Mouse (Mus musculus) stomach, embryonic 16.5 days (tissue): ENCODE data around the gene Ighmbp2. TPM values are rescaled to one million over a fixed set of nuclear protein-coding genes. Genes with fewer than 3 reads are reported as not detected.

Experiments used
- ATAC-seq: fragments of 200-750 bp; cut with Nextera tagmentation; 2 replicates; pipeline ENCODE4 v1.8.0; 2017; ENCODE audit warnings: moderate number of reproducible peaks, moderate TSS enrichment; ENCODE audit not compliant: insufficient read depth, low FRiP score
- H3K27ac ChIP-seq: fragments of 300-500 bp; sonication (generic); 2 replicates; pipeline ENCODE4 v1.5.1; 2014; ENCODE audit warnings: low read length
- H3K27me3 ChIP-seq: fragments of 300-500 bp; sonication (generic); 2 replicates; pipeline ENCODE4 v1.6.1; 2014; ENCODE audit warnings: low read length, control low read depth, mixed read lengths; ENCODE audit not compliant: control insufficient read depth, insufficient read depth
- H3K36me3 ChIP-seq: fragments of 300-500 bp; sonication (generic); 2 replicates; pipeline ENCODE4 v1.6.1; 2014; ENCODE audit warnings: low read length; ENCODE audit not compliant: control insufficient read depth, insufficient read depth
- H3K4me1 ChIP-seq: fragments of 300-500 bp; sonication (generic); 2 replicates; pipeline ENCODE4 v1.6.1; 2014; ENCODE audit warnings: low read length, control low read depth, mixed read lengths; ENCODE audit not compliant: control insufficient read depth, insufficient read depth
- H3K4me2 ChIP-seq: fragments of 300-500 bp; sonication (generic); 2 replicates; pipeline ENCODE4 v1.6.1; 2014; ENCODE audit warnings: low read depth, low read length, mixed read lengths
- H3K4me3 ChIP-seq: fragments of 300-500 bp; sonication (generic); replicated peaks from 2 replicates; pipeline ENCODE4 v1.5.1; 2014; ENCODE audit warnings: mild to moderate bottlenecking, low read length
- H3K9ac ChIP-seq: fragments of 300-500 bp; sonication (generic); 2 replicates; pipeline ENCODE4 v1.6.1; 2014; ENCODE audit warnings: low read length
- H3K9me3 ChIP-seq: fragments of 300-500 bp; sonication (generic); replicated peaks from 2 replicates; pipeline ENCODE4 v1.6.1; 2016; ENCODE audit warnings: low read length, control low read depth; ENCODE audit not compliant: control insufficient read depth
- WGBS: fragments of 180-500 bp; shearing (Covaris S2); extraction: QIAGEN DNeasy Blood & Tissue Kit; methylation state at CpG from one replicate; pipeline ENCODE4 v1.1.7; 2014; 5-methylcytosine and 5-hydroxymethylcytosine counted together
- polyA plus RNA-seq: library from polyadenylated mRNA; unstranded; fragments of >200 nt; fragmentation: Nextera tagmentation; extraction: Ambion mirVana; gene quantifications from 2 replicates; pipeline ENCODE4 v1.2.1, GENCODE M21; 2015

The Ighmbp2 gene
- polyA plus RNA-seq, 1 experiment from 2014 or later: 8.2 TPM

DNA sequence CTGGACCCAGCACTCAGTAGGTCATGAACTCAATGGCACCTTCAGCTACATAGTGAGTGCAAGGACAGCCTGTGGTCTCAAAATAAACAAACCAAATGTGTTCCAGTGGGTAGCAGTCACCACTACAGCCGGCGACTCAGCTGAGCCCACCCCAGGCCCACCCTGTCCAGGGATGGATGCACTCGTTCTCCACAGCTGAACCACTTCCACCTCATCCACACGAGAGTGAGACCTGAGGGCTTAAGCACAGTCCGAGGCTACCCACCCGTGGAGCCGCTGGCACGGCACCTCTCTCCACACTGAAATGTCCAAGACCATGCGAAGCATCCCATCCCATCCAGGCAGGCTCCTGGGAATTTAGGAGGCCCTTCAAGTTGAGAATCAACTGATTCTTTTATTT is 13.5 kb downstream of the Ighmbp2 start:
- ATAC-seq: no peak
- Histone ChIP-seq H3K4me2 (no peak overlapping the region), H3K4me1 (no peaks in the 10 kb centered on the region), H3K27ac (no peak overlapping the region), H3K9ac (no peak overlapping the region), H3K27me3 (no peaks in the 10 kb centered on the region), H3K4me3 (no peak overlapping the region), H3K9me3 (no peaks in the 10 kb centered on the region), H3K36me3 (peaks cover 23% of the 10 kb centered on the region)
- 96% methylated on average over 9 of the region's 9 CpGs for WGBS

DNA sequence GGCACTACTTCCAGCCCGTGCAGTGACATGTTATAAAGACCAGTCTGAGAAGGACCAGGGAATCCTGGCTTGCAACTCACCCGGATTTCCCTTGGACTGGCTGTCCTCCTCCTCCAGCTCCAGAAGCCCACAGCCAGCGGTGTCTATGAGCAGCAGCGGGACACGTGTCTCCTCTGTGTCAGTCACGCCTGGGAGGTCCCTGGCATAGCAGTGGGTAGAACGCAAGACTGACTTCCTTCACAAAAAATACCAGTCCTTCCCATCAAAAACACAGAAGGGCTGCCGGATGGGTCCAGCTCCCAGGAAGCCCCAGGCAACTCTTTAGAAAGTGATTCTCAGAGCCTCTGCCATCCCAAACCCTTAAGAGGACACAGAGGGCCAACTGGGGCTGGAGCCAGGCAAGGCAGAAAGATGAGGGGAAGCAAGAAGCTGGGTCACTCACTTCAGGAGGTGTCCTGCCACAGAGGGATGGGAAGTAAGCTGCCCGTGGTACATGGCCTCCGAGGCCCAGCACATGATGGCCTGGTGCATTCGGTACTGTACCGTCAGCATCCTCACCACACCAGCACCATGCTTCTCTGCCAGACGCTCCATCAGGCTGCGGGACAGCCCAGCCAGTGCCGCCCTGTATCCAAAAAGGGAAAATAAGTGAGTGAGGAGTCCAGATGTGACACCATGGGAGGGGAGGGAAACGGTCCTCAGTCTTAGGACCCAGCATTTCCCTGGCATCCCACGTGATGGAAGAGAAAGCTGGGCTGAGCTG is 14.4 kb downstream of the Ighmbp2 start:
- no peak for ATAC-seq
- H3K27me3 ChIP-seq: no peaks in the 10 kb centered on the region
- 94% methylated on average over 17 of the region's 17 CpGs for WGBS
- peaks cover 23% of the 10 kb centered on the region for H3K36me3 ChIP-seq
- no peak overlapping the region for H3K4me2 ChIP-seq
- H3K9ac ChIP-seq: no peak overlapping the region
- no peak overlapping the region for H3K4me3 ChIP-seq
- H3K4me1 ChIP-seq: no peaks in the 10 kb centered on the region
- no peaks in the 10 kb centered on the region for H3K9me3 ChIP-seq
- no peak overlapping the region for H3K27ac ChIP-seq

DNA sequence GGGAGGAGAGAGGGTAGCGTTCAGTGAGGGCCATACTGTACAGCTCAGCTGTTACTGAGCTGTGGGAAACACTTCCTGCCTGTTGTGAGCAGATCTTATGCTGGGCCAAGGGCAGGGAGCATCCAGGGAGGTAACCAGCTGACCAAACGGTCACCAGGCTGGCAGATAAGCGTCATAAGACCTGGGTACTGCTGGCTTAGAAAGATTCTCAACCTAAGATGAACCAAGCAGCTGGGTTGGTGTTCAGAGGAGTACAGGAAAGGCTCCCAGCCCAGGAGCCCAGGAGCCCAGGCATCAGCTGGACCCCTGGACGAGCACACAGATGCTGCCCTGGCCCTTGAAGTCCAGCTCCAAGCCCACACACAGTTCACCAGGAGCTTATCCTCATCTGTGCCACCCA is 15.5 kb downstream of the Ighmbp2 start:
- H3K36me3 ChIP-seq: peaks cover 23% of the 10 kb centered on the region
- 90% methylated on average over 4 of the region's 4 CpGs for WGBS

DNA sequence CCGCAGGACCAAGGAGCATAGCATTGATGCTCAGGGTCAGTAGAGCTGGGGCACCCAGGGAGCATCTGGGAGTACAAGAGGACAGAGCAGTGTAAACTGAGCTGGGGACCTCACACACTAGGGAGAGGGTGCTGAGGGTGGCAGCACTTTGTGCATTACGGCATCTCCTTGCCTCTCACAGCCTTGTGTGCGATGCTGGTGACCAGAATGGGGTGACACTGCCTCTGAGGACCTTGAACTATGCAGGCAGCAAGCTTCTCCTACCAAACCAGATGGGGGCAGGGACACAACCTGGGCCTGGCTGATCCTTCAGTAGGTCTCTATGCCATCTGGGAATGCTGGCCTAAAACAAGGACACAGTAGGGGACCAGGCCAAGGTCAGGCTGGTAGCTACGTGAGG is 16.1 kb downstream of the Ighmbp2 start:
- Histone ChIP-seq H3K27me3 (no peaks in the 10 kb centered on the region), H3K4me1 (no peaks in the 10 kb centered on the region), H3K27ac (no peak overlapping the region), H3K9me3 (no peaks in the 10 kb centered on the region), H3K9ac (no peak overlapping the region), H3K4me2 (no peak overlapping the region), H3K4me3 (no peak overlapping the region), H3K36me3 (peaks cover 27% of the 10 kb centered on the region)
- ATAC-seq: no peak
- 97% methylated on average over 4 of the region's 4 CpGs for WGBS

More for the DNA sequence above, 15.5 kb downstream of the Ighmbp2 start:
- Histone ChIP-seq H3K9ac (no peak overlapping the region), H3K4me3 (no peak overlapping the region), H3K4me2 (no peak overlapping the region), H3K9me3 (no peaks in the 10 kb centered on the region), H3K4me1 (no peaks in the 10 kb centered on the region), H3K27me3 (no peaks in the 10 kb centered on the region), H3K27ac (no peak overlapping the region)
- ATAC-seq: no peak

DNA sequence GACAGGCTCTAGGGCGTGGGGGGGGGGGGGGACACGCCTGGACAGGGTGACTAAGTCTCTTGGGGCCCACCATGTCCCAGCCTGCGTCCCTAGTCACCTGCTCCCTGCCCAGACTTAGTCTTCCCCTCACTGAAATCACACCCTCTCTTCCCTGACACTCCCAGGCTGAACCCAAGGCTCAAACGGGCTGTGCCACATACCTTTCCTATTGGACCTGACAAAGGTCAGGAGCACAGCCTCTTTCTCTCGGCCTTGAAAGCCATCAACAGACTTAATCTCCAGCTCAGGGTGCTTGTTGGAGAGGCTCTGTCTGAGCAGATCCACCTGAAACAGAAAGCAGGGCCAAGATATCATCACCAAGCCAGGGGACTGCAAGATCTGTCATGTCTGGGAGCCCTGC is 16.7 kb downstream of the Ighmbp2 start:
- no peaks in the 10 kb centered on the region for H3K9me3 ChIP-seq
- no peak for ATAC-seq
- no peak overlapping the region for H3K4me3 ChIP-seq
- no peak overlapping the region for H3K4me2 ChIP-seq
- H3K4me1 ChIP-seq: no peaks in the 10 kb centered on the region
- WGBS: 76% methylated on average over 5 of the region's 5 CpGs
- no peaks in the 10 kb centered on the region for H3K27me3 ChIP-seq
- H3K9ac ChIP-seq: no peak overlapping the region
- H3K36me3 ChIP-seq: peaks cover 28% of the 10 kb centered on the region
- no peak overlapping the region for H3K27ac ChIP-seq

DNA sequence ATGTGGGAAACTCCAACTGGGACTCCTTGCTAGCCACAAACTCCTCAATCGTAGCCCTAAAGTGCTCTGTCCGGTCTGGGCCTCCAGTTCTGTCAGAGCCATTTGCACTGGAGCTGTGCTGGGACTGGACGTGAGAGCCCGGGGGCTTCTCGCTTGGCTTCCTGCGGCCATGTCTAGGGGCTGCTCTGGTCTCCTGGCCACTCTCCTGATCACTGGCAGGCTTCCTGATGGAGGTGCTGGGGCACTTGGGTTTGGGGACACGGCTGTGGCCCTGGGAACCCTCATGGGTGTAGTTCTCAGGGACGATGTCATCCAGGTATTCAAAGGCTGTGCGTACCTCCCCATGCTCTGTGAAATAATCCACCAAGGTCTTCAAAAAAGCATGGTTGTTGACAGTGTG is 17.6 kb downstream of the Ighmbp2 start:
- H3K4me3 ChIP-seq: no peak overlapping the region
- H3K9me3 ChIP-seq: no peaks in the 10 kb centered on the region
- no peak for ATAC-seq
- H3K36me3 ChIP-seq: peaks cover 28% of the 10 kb centered on the region
- no peak overlapping the region for H3K4me2 ChIP-seq
- WGBS: 93% methylated on average over 9 of the region's 9 CpGs
- no peak overlapping the region for H3K27ac ChIP-seq
- H3K9ac ChIP-seq: no peak overlapping the region
- no peaks in the 10 kb centered on the region for H3K27me3 ChIP-seq
- H3K4me1 ChIP-seq: no peaks in the 10 kb centered on the region

DNA sequence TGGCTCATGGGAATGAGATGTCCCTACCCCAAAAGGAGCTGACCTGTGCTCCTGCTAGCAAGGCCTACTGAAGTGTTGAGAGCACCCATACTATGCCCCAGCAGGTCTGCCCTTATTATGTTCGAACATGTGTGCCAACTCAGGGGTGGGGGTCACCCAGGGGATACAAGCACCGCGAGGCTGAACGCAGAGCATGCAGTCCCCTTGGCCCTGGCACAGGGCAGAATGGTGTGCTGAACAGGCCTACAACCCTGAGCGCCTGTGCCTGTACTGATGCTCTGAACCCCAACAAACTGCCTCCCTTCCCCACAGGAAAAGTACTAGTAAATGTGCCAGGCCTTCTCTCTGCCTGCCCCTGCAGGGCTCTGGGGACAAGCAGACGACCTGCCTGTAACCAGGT is 18.5 kb downstream of the Ighmbp2 start:
- H3K4me3 ChIP-seq: no peak overlapping the region
- WGBS: 88% methylated on average over 6 of the region's 6 CpGs
- no peak overlapping the region for H3K27ac ChIP-seq
- ATAC-seq: no peak
- H3K9me3 ChIP-seq: no peaks in the 10 kb centered on the region
- H3K36me3 ChIP-seq: peaks cover 28% of the 10 kb centered on the region
- no peaks in the 10 kb centered on the region for H3K27me3 ChIP-seq
- H3K9ac ChIP-seq: no peak overlapping the region
- H3K4me2 ChIP-seq: no peak overlapping the region
- H3K4me1 ChIP-seq: no peaks in the 10 kb centered on the region

DNA sequence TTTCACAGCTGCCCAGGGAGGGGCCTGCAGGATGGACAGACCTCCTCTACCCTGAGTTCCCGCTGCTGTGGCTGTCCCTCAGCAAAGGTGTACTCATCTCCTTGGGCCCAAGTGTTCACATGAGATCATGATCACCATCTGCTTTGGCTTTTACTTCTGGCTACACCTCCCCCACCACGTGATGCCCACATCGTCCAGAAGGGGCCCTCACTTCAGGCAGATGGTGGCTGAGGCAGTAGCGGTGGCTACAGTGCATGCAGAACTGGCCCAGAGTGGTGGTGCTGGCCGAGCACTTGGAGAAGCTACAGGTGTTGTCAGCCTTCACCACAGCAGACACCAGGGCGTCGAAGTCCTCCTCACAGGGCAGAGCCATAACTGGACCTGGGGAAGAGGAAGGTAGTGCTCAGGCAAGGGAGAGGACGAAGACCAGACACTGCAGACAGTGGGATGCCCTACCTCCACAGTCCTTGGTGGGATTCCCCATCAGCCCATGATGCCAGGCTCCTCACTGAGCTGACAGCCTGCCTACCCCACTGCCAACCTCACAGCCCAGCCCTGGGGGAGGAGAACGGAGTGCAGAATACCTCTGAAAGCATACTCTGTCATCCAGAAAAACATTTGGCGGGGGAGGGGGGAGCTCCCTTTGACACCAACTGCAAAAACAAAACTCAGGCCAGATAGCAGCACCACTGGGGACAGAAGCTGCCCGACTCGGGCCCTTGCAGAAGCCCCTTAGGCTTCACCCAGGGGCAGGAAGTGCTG is 20.9 kb downstream of the Ighmbp2 start:
- Histone ChIP-seq H3K4me1 (no peaks in the 10 kb centered on the region), H3K4me3 (no peak overlapping the region), H3K9me3 (no peaks in the 10 kb centered on the region), H3K27me3 (no peaks in the 10 kb centered on the region), H3K27ac (no peak overlapping the region), H3K36me3 (peaks cover 14% of the 10 kb centered on the region; the same call in 1 of the 2 replicates), H3K9ac (no peak overlapping the region), H3K4me2 (no peak overlapping the region)
- WGBS: 83% methylated on average over 12 of the region's 12 CpGs
- no peak for ATAC-seq

DNA sequence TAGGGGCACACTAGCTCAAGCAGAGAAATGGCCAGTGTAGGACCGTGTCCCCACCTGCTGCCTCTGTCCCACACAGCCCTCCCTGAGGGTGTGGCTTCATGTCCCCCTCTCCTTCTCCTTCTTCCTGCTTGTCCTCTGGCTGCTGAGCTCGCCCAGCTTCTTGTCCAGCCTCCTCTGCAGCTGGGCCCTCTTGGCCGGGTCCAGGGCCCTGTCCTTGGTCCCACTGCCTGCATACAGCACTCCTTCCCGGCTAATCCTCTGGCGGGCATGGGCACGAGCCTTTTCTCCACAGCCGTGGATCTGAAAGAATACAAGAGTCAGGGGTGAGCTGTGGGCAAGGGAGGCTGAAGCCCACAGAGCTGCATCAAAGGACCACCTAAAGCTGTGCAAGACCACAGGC is 21.5 kb downstream of the Ighmbp2 start:
- H3K4me3 ChIP-seq: no peak overlapping the region
- H3K36me3 ChIP-seq: peaks cover 14% of the 10 kb centered on the region; the same call in 1 of the 2 replicates
- no peak overlapping the region for H3K27ac ChIP-seq
- ATAC-seq: no peak
- H3K27me3 ChIP-seq: no peaks in the 10 kb centered on the region
- no peaks in the 10 kb centered on the region for H3K4me1 ChIP-seq
- H3K9ac ChIP-seq: no peak overlapping the region
- no peak overlapping the region for H3K4me2 ChIP-seq
- WGBS: 95% methylated on average over 7 of the region's 7 CpGs
- no peaks in the 10 kb centered on the region for H3K9me3 ChIP-seq
